Mouse (Mus musculus): ENCODE results near the gene Ly86. TPM values are rescaled to one million over a fixed set of nuclear protein-coding genes. Genes with fewer than 3 reads are reported as not detected.

Gene Ly86
- polyA plus RNA-seq, 1 experiment from 2014 or later: 6.7 TPM

GRCm38 (mm10) chr13:37330971-37331370, 14.0 kb upstream of the Ly86 start:
- WGBS: 79% methylated on average over 4 of the region's 4 CpGs
- TF ChIP-seq CTCF (IDR thresholded peaks at IDR 0.05; ENCODE audit: low read depth): no peak
- H3K4me1 ChIP-seq (replicated peaks; ENCODE audit: control insufficient read depth, insufficient read depth, low read length): no peaks in the 10 kb centered on the region

GRCm38 (mm10) chr13:37332779-37333543, 12.0 kb upstream of the Ly86 start:
- no peaks in the 10 kb centered on the region for H3K4me1 ChIP-seq (replicated peaks; ENCODE audit: control insufficient read depth, insufficient read depth, low read length)
- no peaks in the 10 kb centered on the region for H3K9me3 ChIP-seq (ENCODE audit: control insufficient read depth)
- H3K27me3 ChIP-seq (replicated peaks; ENCODE audit: control insufficient read depth, insufficient read depth, low read length): no peaks in the 10 kb centered on the region
- H3K9ac ChIP-seq (ENCODE audit: low read depth, low read length): no peak overlapping the region
- ATAC-seq: no peak
- no peaks in the 10 kb centered on the region for H3K36me3 ChIP-seq (ENCODE audit: control insufficient read depth, insufficient read depth)
- H3K27ac ChIP-seq (ENCODE audit: low read depth, low read length): no peak overlapping the region
- 71% methylated on average over 4 of the region's 4 CpGs for WGBS
- no peak for TF ChIP-seq CTCF (IDR thresholded peaks at IDR 0.05; ENCODE audit: low read depth)
- H3K4me3 ChIP-seq (ENCODE audit: low read depth, low read length): no peak overlapping the region
- H3K4me2 ChIP-seq (replicated peaks; ENCODE audit: low read depth): no peak overlapping the region

More at GRCm38 (mm10) chr13:37330971-37331370, 14.0 kb upstream of the Ly86 start:
- Histone ChIP-seq H3K36me3 (ENCODE audit: control insufficient read depth, insufficient read depth) (no peaks in the 10 kb centered on the region), H3K27me3 (replicated peaks; ENCODE audit: control insufficient read depth, insufficient read depth, low read length) (no peaks in the 10 kb centered on the region), H3K9ac (ENCODE audit: low read depth, low read length) (no peak overlapping the region), H3K27ac (ENCODE audit: low read depth, low read length) (no peak overlapping the region), H3K4me2 (replicated peaks; ENCODE audit: low read depth) (no peak overlapping the region), H3K9me3 (ENCODE audit: control insufficient read depth) (no peaks in the 10 kb centered on the region), H3K4me3 (ENCODE audit: low read depth, low read length) (no peak overlapping the region)
- no peak for ATAC-seq

- 83% methylated on average over 1 of the region's 1 CpGs for WGBS
- H3K9me3 ChIP-seq (ENCODE audit: control insufficient read depth): no peaks in the 10 kb centered on the region
- no peaks in the 10 kb centered on the region for H3K27me3 ChIP-seq (replicated peaks; ENCODE audit: control insufficient read depth, insufficient read depth, low read length)
- no peaks in the 10 kb centered on the region for H3K36me3 ChIP-seq (ENCODE audit: control insufficient read depth, insufficient read depth)
- TF ChIP-seq CTCF (IDR thresholded peaks at IDR 0.05; ENCODE audit: low read depth): no peak
- H3K27ac ChIP-seq (ENCODE audit: low read depth, low read length): no peak overlapping the region
- H3K9ac ChIP-seq (ENCODE audit: low read depth, low read length): no peak overlapping the region
- H3K4me1 ChIP-seq (replicated peaks; ENCODE audit: control insufficient read depth, insufficient read depth, low read length): no peaks in the 10 kb centered on the region
- H3K4me3 ChIP-seq (ENCODE audit: low read depth, low read length): no peak overlapping the region
- no peak overlapping the region for H3K4me2 ChIP-seq (replicated peaks; ENCODE audit: low read depth)
- no peak for ATAC-seq
Observed at GRCm38 (mm10) chr13:37333544-37333870, 11.5 kb upstream of the Ly86 start.

GRCm38 (mm10) chr13:37337269-37337668, 7.7 kb upstream of the Ly86 start:
- no peak for TF ChIP-seq CTCF (IDR thresholded peaks at IDR 0.05; ENCODE audit: low read depth)
- no peaks in the 10 kb centered on the region for H3K9me3 ChIP-seq (ENCODE audit: control insufficient read depth)
- H3K27me3 ChIP-seq (replicated peaks; ENCODE audit: control insufficient read depth, insufficient read depth, low read length): no peaks in the 10 kb centered on the region
- H3K36me3 ChIP-seq (ENCODE audit: control insufficient read depth, insufficient read depth): no peaks in the 10 kb centered on the region
- WGBS: 73% methylated on average over 4 of the region's 4 CpGs
- H3K27ac ChIP-seq (ENCODE audit: low read depth, low read length): no peak overlapping the region
- no peak overlapping the region for H3K4me2 ChIP-seq (replicated peaks; ENCODE audit: low read depth)
- no peak overlapping the region for H3K4me3 ChIP-seq (ENCODE audit: low read depth, low read length)
- no peak for ATAC-seq
- no peaks in the 10 kb centered on the region for H3K4me1 ChIP-seq (replicated peaks; ENCODE audit: control insufficient read depth, insufficient read depth, low read length)
- no peak overlapping the region for H3K9ac ChIP-seq (ENCODE audit: low read depth, low read length)

- Histone ChIP-seq H3K4me3 (ENCODE audit: low read depth, low read length) (no peak overlapping the region), H3K4me2 (replicated peaks; ENCODE audit: low read depth) (no peak overlapping the region), H3K9me3 (ENCODE audit: control insufficient read depth) (no peaks in the 10 kb centered on the region), H3K9ac (ENCODE audit: low read depth, low read length) (no peak overlapping the region), H3K4me1 (replicated peaks; ENCODE audit: control insufficient read depth, insufficient read depth, low read length) (no peaks in the 10 kb centered on the region), H3K27ac (ENCODE audit: low read depth, low read length) (no peak overlapping the region), H3K27me3 (replicated peaks; ENCODE audit: control insufficient read depth, insufficient read depth, low read length) (no peaks in the 10 kb centered on the region), H3K36me3 (ENCODE audit: control insufficient read depth, insufficient read depth) (no peaks in the 10 kb centered on the region)
- no peak for ATAC-seq
- WGBS: 75% methylated on average over 7 of the region's 7 CpGs
- TF ChIP-seq CTCF (IDR thresholded peaks at IDR 0.05; ENCODE audit: low read depth): no peak
Observed at GRCm38 (mm10) chr13:37337871-37338270, 7.1 kb upstream of the Ly86 start.

- H3K27ac ChIP-seq (ENCODE audit: low read depth, low read length): no peak overlapping the region
- H3K27me3 ChIP-seq (replicated peaks; ENCODE audit: control insufficient read depth, insufficient read depth, low read length): no peaks in the 10 kb centered on the region
- no peaks in the 10 kb centered on the region for H3K36me3 ChIP-seq (ENCODE audit: control insufficient read depth, insufficient read depth)
- no peak for ATAC-seq
- TF ChIP-seq CTCF (IDR thresholded peaks at IDR 0.05; ENCODE audit: low read depth): no peak
- no peak overlapping the region for H3K4me3 ChIP-seq (ENCODE audit: low read depth, low read length)
- no peaks in the 10 kb centered on the region for H3K4me1 ChIP-seq (replicated peaks; ENCODE audit: control insufficient read depth, insufficient read depth, low read length)
- no peaks in the 10 kb centered on the region for H3K9me3 ChIP-seq (ENCODE audit: control insufficient read depth)
- H3K9ac ChIP-seq (ENCODE audit: low read depth, low read length): no peak overlapping the region
- no peak overlapping the region for H3K4me2 ChIP-seq (replicated peaks; ENCODE audit: low read depth)
- WGBS: 78% methylated on average over 1 of the region's 1 CpGs
Observed at GRCm38 (mm10) chr13:37342804-37343203, 2.2 kb upstream of the Ly86 start.
